Comparison of ENCODE assay signal across 8 mouse cellular contexts in genomic region chr15:102100161-102100981, GRCm38 (mm10). TPM values are rescaled to one million over a fixed set of nuclear protein-coding genes. Genes with fewer than 3 reads are reported as not detected.
DNase-seq lines count a peak whose midpoint lies in the region; ATAC-seq and TF ChIP-seq lines count a peak whose summit lies in the region.

Tns2 (plus strand) TSS chr15:102100413.

- peak within 1 kb of the TSS; percentile 64 for H3K9ac ChIP-seq in hindbrain, embryonic 16.5 days (ENCODE audit: low read depth, low read length)

- peak within 1 kb of the TSS; percentile 87 for H3K4me3 ChIP-seq in gastrocnemius, adult 2 months
- peak within 1 kb of the TSS; percentile 49 for H3K4me3 ChIP-seq in hindbrain, embryonic 16.5 days (ENCODE audit: low read length)
- H3K4me3 ChIP-seq in megakaryocyte, embryonic 14.5 days (replicated peaks): peak within 1 kb of the TSS; percentile 91

- intact Hi-C loops in gastrocnemius, adult 2 months (cut with DNase I): no loop called here
- intact Hi-C loops in left cerebral cortex, postnatal 10 days (cut with DNase I): no loop called here

- peak; percentile 42 for DNase-seq in T-cell, adult 2 months (ENCODE audit: low spot score)
- DNase-seq in cerebellum, adult 9-11 months: peak; percentile 76
- DNase-seq in gastrocnemius, adult 2 months: peak; percentile 93
- peak; percentile 54 to 91 for DNase-seq in left cerebral cortex, postnatal 10 days (ENCODE audit: extremely low spot score in 1 of 2, low spot score in 2 of 2)
- peak; percentile 84 to 85 for DNase-seq in right cerebral cortex, postnatal 10 days (ENCODE audit: low spot score in 2 of 2)

- peak within 1 kb of the TSS; percentile 96 for H3K27ac ChIP-seq in gastrocnemius, adult 2 months
- peak within 1 kb of the TSS; percentile 55 for H3K27ac ChIP-seq in hindbrain, embryonic 16.5 days (ENCODE audit: low read depth, low read length)

- under 1% methylated on average over 36 of the region's 82 CpGs for WGBS in hindbrain, embryonic 16.5 days

- TF ChIP-seq CTCF in gastrocnemius, adult 2 months (IDR thresholded peaks at IDR 0.05): peak; percentile 75

- peak; percentile 46 for ATAC-seq in hindbrain, embryonic 16.5 days
- no peak for ATAC-seq in monocyte, adult 5-6 weeks (replicated peaks; ENCODE audit: insufficient number of reproducible peaks, low FRiP score, low TSS enrichment, poor library complexity, severe bottlenecking)

- H3K27me3 ChIP-seq in hindbrain, embryonic 16.5 days (replicated peaks; ENCODE audit: control insufficient read depth, insufficient read depth, low read length): peaks cover 3% of the 10 kb centered on the region
- H3K27me3 ChIP-seq in megakaryocyte, embryonic 14.5 days (replicated peaks): peaks cover 47% of the 10 kb centered on the region

- H3K4me1 ChIP-seq in hindbrain, embryonic 16.5 days (ENCODE audit: control insufficient read depth, insufficient read depth, low read depth, low read length): peaks cover 50% of the 10 kb centered on the region
- H3K4me1 ChIP-seq in megakaryocyte, embryonic 14.5 days: peaks cover 90% of the 10 kb centered on the region

- H3K36me3 ChIP-seq in hindbrain, embryonic 16.5 days (ENCODE audit: control insufficient read depth, insufficient read depth, low read length): peaks cover 17% of the 10 kb centered on the region
- H3K36me3 ChIP-seq in megakaryocyte, embryonic 14.5 days (replicated peaks; ENCODE audit: low read length): peaks cover 28% of the 10 kb centered on the region

- peak within 1 kb of the TSS; percentile 77 for H3K4me2 ChIP-seq in hindbrain, embryonic 16.5 days (ENCODE audit: low read length)

- no peaks in the 10 kb centered on the region for H3K9me3 ChIP-seq in hindbrain, embryonic 16.5 days (ENCODE audit: control insufficient read depth, low read length)
- no peaks in the 10 kb centered on the region for H3K9me3 ChIP-seq in megakaryocyte, embryonic 14.5 days

RNA-seq across cellular contexts. Expression of gene Tns2, which starts in this region (rescaled TPM):
- total RNA-seq in gastrocnemius, adult 2 months (2021): 10 to 100 TPM; 39.1 to 44.1 TPM
- polyA plus RNA-seq in hindbrain, embryonic 16.5 days (2015; fragmentation: Nextera tagmentation; extraction: Ambion mirVana): 8.7 and 14.9 TPM in 2 replicates
- total RNA-seq in left cerebral cortex, postnatal 10 days (2021): 10 to 100 TPM; 12.2 to 13.1 TPM
- polyA plus RNA-seq in megakaryocyte, embryonic 14.5 days (2012; ENCODE audit: insufficient read depth, low replicate concordance): 0.43 TPM in 1 of 2 replicates, not detected in the other
- total RNA-seq in monocyte, adult 5-6 weeks (2017): 5.7 TPM in 1 of 3 replicates, not detected in the others

Comparison
In these comparisons a context has a peak if more than half of its experiments do, and no peak if none do; other contexts are left out.
1. DNase-seq: peak in every context shown above with its lines; median percentile 93 in gastrocnemius, adult 2 months; 84 in right cerebral cortex, postnatal 10 days; 76 in cerebellum, adult 9-11 months; 72 in left cerebral cortex, postnatal 10 days; 42 in T-cell, adult 2 months.